Mouse (Mus musculus) lung, adult 2 months (tissue): ENCODE measurements around the gene Cacng1.

Experiments used
- CTCF ChIP-seq: fragments of 200-500 bp; IDR thresholded peaks from 2 replicates; pipeline ENCODE4 v1.5.1; 2011; ENCODE audit warnings: mild to moderate bottlenecking, low read length, control low read depth; ENCODE audit not compliant: insufficient read depth
- POLR2A ChIP-seq: fragments of 200-500 bp; IDR thresholded peaks from 2 replicates; pipeline ENCODE4 v1.6.1; 2011; ENCODE audit warnings: low read depth, mild to moderate bottlenecking, control low read depth, low read length, borderline replicate concordance; ENCODE audit errors: extremely low read depth

GRCm38 (mm10) chr11:107731498-107731897, 15.2 kb upstream of the Cacng1 start:
- TF ChIP-seq CTCF (no peak), POLR2A (no peak)
